Mouse (Mus musculus) liver, adult 2 months (tissue): ENCODE results near the gene Psmd13. TPM values are rescaled to one million over a fixed set of nuclear protein-coding genes. Genes with fewer than 3 reads are reported as not detected.

Source experiments
- DNase-seq: peaks from one replicate; pipeline ENCODE4 v3.0.0-alpha.2; 2011; ENCODE audit warnings: low read depth, low spot score; ENCODE audit errors: extremely low read depth
- H3K27ac ChIP-seq: fragments of 200-500 bp; replicated peaks from 2 replicates; pipeline ENCODE4 v1.5.1; 2012; ENCODE audit warnings: low read depth, mild to moderate bottlenecking, control low read depth, inconsistent platforms, low read length; ENCODE audit not compliant: insufficient read depth
- H3K27me3 ChIP-seq: fragments of 200-500 bp; 2 replicates; pipeline ENCODE4 v1.6.1; 2012; ENCODE audit warnings: mild to moderate bottlenecking, moderate library complexity, low read length, inconsistent platforms; ENCODE audit not compliant: control insufficient read depth, insufficient read depth
- H3K36me3 ChIP-seq: fragments of 200-500 bp; 2 replicates; pipeline ENCODE4 v1.6.1; 2012; ENCODE audit warnings: low read length, inconsistent platforms; ENCODE audit not compliant: control insufficient read depth, insufficient read depth
- H3K4me1 ChIP-seq: fragments of 200-500 bp; 2 replicates; pipeline ENCODE4 v1.6.1; 2011; ENCODE audit warnings: low read length; ENCODE audit not compliant: control insufficient read depth, insufficient read depth
- H3K4me3 ChIP-seq: fragments of 200-500 bp; 2 replicates; pipeline ENCODE4 v1.5.1; 2011; ENCODE audit warnings: low read depth, mild to moderate bottlenecking, control low read depth, low read length, moderate library complexity; ENCODE audit not compliant: insufficient read depth
- H3K79me2 ChIP-seq: fragments of 200-500 bp; 2 replicates; pipeline ENCODE4 v1.6.1; 2012; ENCODE audit warnings: inconsistent platforms, mild to moderate bottlenecking, low read length, moderate library complexity; ENCODE audit not compliant: control insufficient read depth, insufficient read depth
- H3K9ac ChIP-seq: fragments of 200-500 bp; 2 replicates; pipeline ENCODE4 v1.6.1; 2012; ENCODE audit warnings: low read depth, mild to moderate bottlenecking, control low read depth, inconsistent platforms, low read length
- CTCF ChIP-seq: fragments of 200-500 bp; IDR thresholded peaks from 2 replicates; pipeline ENCODE4 v1.5.1; 2011; ENCODE audit warnings: low read depth, low read length, control low read depth
- POLR2A ChIP-seq: fragments of 200-500 bp; IDR thresholded peaks from 2 replicates; pipeline ENCODE4 v1.6.1; 2011; ENCODE audit warnings: low read length, control low read depth; ENCODE audit not compliant: insufficient read depth; ENCODE audit errors: extremely low read depth
- WGBS: fragments of 180-500 bp; shearing (Covaris S2); methylation state at CpG from one replicate; pipeline ENCODE4 v1.1.7; 2018; 5-methylcytosine and 5-hydroxymethylcytosine counted together
- polyA plus RNA-seq: library from polyadenylated mRNA; depleted of rRNA; stranded (reverse); fragments of >200 nt; gene quantifications from 2 replicates; pipeline ENCODE4 v1.2.3, GENCODE M21; 2012; rRNA removed
- total RNA-seq: library from RNA; depleted of rRNA; stranded (reverse); fragments of >200 nt; gene quantifications from 2 replicates; pipeline ENCODE4 v1.2.3, GENCODE M21; 2014; rRNA removed

Psmd13 gene
- total and polyA plus RNA-seq, 2 experiments, result 51.1 to 102 TPM

GRCm38 (mm10) chr7:140946311-140946710 is 64.5 kb downstream of the Psmd13 start:
- DNase-seq, result no peak
- TF ChIP-seq POLR2A, result no peak
- TF ChIP-seq CTCF, result no peak
- Histone ChIP-seq H3K9ac (no peak overlapping the region; the same call in 1 of the 2 replicates), H3K79me2 (no peaks in the 10 kb centered on the region; the same call in 1 of the 2 replicates), H3K36me3 (no peaks in the 10 kb centered on the region), H3K4me1 (peaks cover 15% of the 10 kb centered on the region; the same call in 1 of the 2 replicates), H3K4me3 (no peak overlapping the region), H3K27ac (peak overlapping the region; percentile 33), H3K27me3 (no peaks in the 10 kb centered on the region)
- 94% methylated on average over 10 of the region's 10 CpGs for WGBS

GRCm38 (mm10) chr7:140946980-140947379 is 65.2 kb downstream of the Psmd13 start:
- WGBS, result 72% methylated on average over 7 of the region's 7 CpGs
- H3K27ac ChIP-seq, result peak overlapping the region; percentile 33
- H3K36me3 ChIP-seq, result no peaks in the 10 kb centered on the region
- no peak overlapping the region for H3K9ac ChIP-seq
- no peak overlapping the region for H3K4me3 ChIP-seq
- no peaks in the 10 kb centered on the region; the same call in 1 of the 2 replicates for H3K79me2 ChIP-seq
- TF ChIP-seq POLR2A (no peak), CTCF (no peak)
- no peaks in the 10 kb centered on the region for H3K27me3 ChIP-seq
- peaks cover 15% of the 10 kb centered on the region; the same call in 1 of the 2 replicates for H3K4me1 ChIP-seq
- no peak for DNase-seq

GRCm38 (mm10) chr7:140948161-140948560 is 66.4 kb downstream of the Psmd13 start:
- TF ChIP-seq CTCF (no peak), POLR2A (no peak)
- Histone ChIP-seq H3K9ac (peak overlapping the region; percentile 16; the same call in 1 of the 2 replicates), H3K27me3 (no peaks in the 10 kb centered on the region), H3K79me2 (peaks cover 5% of the 10 kb centered on the region; the same call in 1 of the 2 replicates), H3K36me3 (no peaks in the 10 kb centered on the region), H3K4me1 (peaks cover 14% of the 10 kb centered on the region; the same call in 1 of the 2 replicates), H3K4me3 (no peak overlapping the region), H3K27ac (peak overlapping the region; percentile 64)
- peak; percentile 37 for DNase-seq
- WGBS, result 50% methylated on average over 8 of the region's 8 CpGs

Other genes starting within 250 kb of the Psmd13 start
- not detected in 2 replicates for gene Olfr53, start 235.5 kb upstream of the Psmd13 start, total RNA-seq
- gene Olfr53, start 235.5 kb upstream of the Psmd13 start, polyA plus RNA-seq, result not detected in 2 replicates
- gene Olfr539, start 222.0 kb upstream of the Psmd13 start, total RNA-seq, result under 0.01 TPM in 1 of 2 replicates, not detected in the other
- gene Olfr539, start 222.0 kb upstream of the Psmd13 start, polyA plus RNA-seq, result not detected in 2 replicates
- not detected in 2 replicates for gene Olfr45, start 200.0 kb upstream of the Psmd13 start, total RNA-seq
- not detected in 2 replicates for gene Olfr45, start 200.0 kb upstream of the Psmd13 start, polyA plus RNA-seq
- gene Olfr541, start 184.7 kb upstream of the Psmd13 start, total RNA-seq, result not detected in 2 replicates
- 0.07 TPM in 1 of 2 replicates, not detected in the other for gene Olfr541, start 184.7 kb upstream of the Psmd13 start, polyA plus RNA-seq
- 3,097 and 4,003 TPM in 2 replicates for gene Cyp2e1, start 118.2 kb upstream of the Psmd13 start, total RNA-seq
- 2,786 and 2,859 TPM in 2 replicates for gene Cyp2e1, start 118.2 kb upstream of the Psmd13 start, polyA plus RNA-seq
- gene Syce1, start 94.1 kb upstream of the Psmd13 start, total RNA-seq, result not detected in 2 replicates
- gene Syce1, start 94.1 kb upstream of the Psmd13 start, polyA plus RNA-seq, result 0.07 TPM in 1 of 2 replicates, not detected in the other
- gene Zfp941, start 59.8 kb upstream of the Psmd13 start, total RNA-seq, result 1.0 TPM in 2 replicates
- 0.34 and 0.77 TPM in 2 replicates for gene Zfp941, start 59.8 kb upstream of the Psmd13 start, polyA plus RNA-seq
- 511 and 549 TPM in 2 replicates for gene Urah, start 47.0 kb upstream of the Psmd13 start, total RNA-seq
- 1,037 and 1,096 TPM in 2 replicates for gene Urah, start 47.0 kb upstream of the Psmd13 start, polyA plus RNA-seq
- 0.46 TPM in 1 of 2 replicates, not detected in the other for gene Scgb1c1, start 36.4 kb upstream of the Psmd13 start, total RNA-seq
- gene Scgb1c1, start 36.4 kb upstream of the Psmd13 start, polyA plus RNA-seq, result 1.0 TPM in 1 of 2 replicates, not detected in the other
- not detected in 2 replicates for gene Odf3, start 34.2 kb upstream of the Psmd13 start, total RNA-seq
- gene Odf3, start 34.2 kb upstream of the Psmd13 start, polyA plus RNA-seq, result not detected in 2 replicates
- gene Gm45785, start 25.6 kb upstream of the Psmd13 start, total RNA-seq, result 0.60 and 1.4 TPM in 2 replicates
- gene Gm45785, start 25.6 kb upstream of the Psmd13 start, polyA plus RNA-seq, result not detected in 2 replicates
- 17.5 and 20.3 TPM in 2 replicates for gene Ric8a, start 25.0 kb upstream of the Psmd13 start, total RNA-seq
- gene Ric8a, start 25.0 kb upstream of the Psmd13 start, polyA plus RNA-seq, result 24.6 and 34.4 TPM in 2 replicates
- gene Bet1l, start 24.4 kb upstream of the Psmd13 start, total RNA-seq, result 15.0 and 15.4 TPM in 2 replicates
- 22.1 and 29.2 TPM in 2 replicates for gene Bet1l, start 24.4 kb upstream of the Psmd13 start, polyA plus RNA-seq
- gene Sirt3, start 341 bp downstream of the Psmd13 start, total RNA-seq, result 134 and 150 TPM in 2 replicates
- gene Sirt3, start 341 bp downstream of the Psmd13 start, polyA plus RNA-seq, result 155 TPM in 2 replicates
- gene Cox8b, start 18.5 kb downstream of the Psmd13 start, total RNA-seq, result 0.55 and 0.81 TPM in 2 replicates
- gene Cox8b, start 18.5 kb downstream of the Psmd13 start, polyA plus RNA-seq, result not detected in 2 replicates
- gene Nlrp6, start 38.9 kb downstream of the Psmd13 start, total RNA-seq, result 28.9 and 33.4 TPM in 2 replicates
- 72.9 and 119 TPM in 2 replicates for gene Nlrp6, start 38.9 kb downstream of the Psmd13 start, polyA plus RNA-seq
- gene Pgghg, start 59.4 kb downstream of the Psmd13 start, total RNA-seq, result 16.6 and 19.1 TPM in 2 replicates
- gene Pgghg, start 59.4 kb downstream of the Psmd13 start, polyA plus RNA-seq, result 41.3 and 43.3 TPM in 2 replicates
- 0.40 and 0.55 TPM in 2 replicates for gene Ifitm5, start 68.3 kb downstream of the Psmd13 start, total RNA-seq
- gene Ifitm5, start 68.3 kb downstream of the Psmd13 start, polyA plus RNA-seq, result 0.76 and 1.0 TPM in 2 replicates
- not detected in 2 replicates for gene Gm45717, start 74.0 kb downstream of the Psmd13 start, total RNA-seq
- not detected in 2 replicates for gene Gm45717, start 74.0 kb downstream of the Psmd13 start, polyA plus RNA-seq
- 270 and 282 TPM in 2 replicates for gene Ifitm2, start 74.0 kb downstream of the Psmd13 start, total RNA-seq
- gene Ifitm2, start 74.0 kb downstream of the Psmd13 start, polyA plus RNA-seq, result 968 and 1,028 TPM in 2 replicates
- gene Ifitm1, start 85.3 kb downstream of the Psmd13 start, total RNA-seq, result 11.2 and 11.3 TPM in 2 replicates
- gene Ifitm1, start 85.3 kb downstream of the Psmd13 start, polyA plus RNA-seq, result 48.6 and 79.4 TPM in 2 replicates
- gene Ifitm3, start 128.8 kb downstream of the Psmd13 start, total RNA-seq, result 296 and 392 TPM in 2 replicates
- gene Ifitm3, start 128.8 kb downstream of the Psmd13 start, polyA plus RNA-seq, result 848 and 1,254 TPM in 2 replicates
- gene Ifitm6, start 136.0 kb downstream of the Psmd13 start, total RNA-seq, result 0.81 and 0.83 TPM in 2 replicates
- gene Ifitm6, start 136.0 kb downstream of the Psmd13 start, polyA plus RNA-seq, result 0.72 and 1.7 TPM in 2 replicates
- gene Gm17387, start 147.2 kb downstream of the Psmd13 start, total RNA-seq, result not detected in 2 replicates
- gene Gm17387, start 147.2 kb downstream of the Psmd13 start, polyA plus RNA-seq, result not detected in 2 replicates
- 0.09 TPM in 1 of 2 replicates, not detected in the other for gene B4galnt4, start 179.1 kb downstream of the Psmd13 start, total RNA-seq
- gene B4galnt4, start 179.1 kb downstream of the Psmd13 start, polyA plus RNA-seq, result 0.04 and 0.10 TPM in 2 replicates
- 0.60 and 0.83 TPM in 2 replicates for gene Pkp3, start 196.2 kb downstream of the Psmd13 start, total RNA-seq
- 1.9 and 2.0 TPM in 2 replicates for gene Pkp3, start 196.2 kb downstream of the Psmd13 start, polyA plus RNA-seq
- 21.8 and 28.5 TPM in 2 replicates for gene Sigirr, start 218.6 kb downstream of the Psmd13 start, total RNA-seq
- 42.4 and 42.5 TPM in 2 replicates for gene Sigirr, start 218.6 kb downstream of the Psmd13 start, polyA plus RNA-seq
- gene Ano9, start 235.8 kb downstream of the Psmd13 start, total RNA-seq, result not detected in 2 replicates
- gene Ano9, start 235.8 kb downstream of the Psmd13 start, polyA plus RNA-seq, result 0.09 and 0.13 TPM in 2 replicates
- 5.2 and 5.4 TPM in 2 replicates for gene Ptdss2, start 240.4 kb downstream of the Psmd13 start, total RNA-seq
- gene Ptdss2, start 240.4 kb downstream of the Psmd13 start, polyA plus RNA-seq, result 10.7 and 13.5 TPM in 2 replicates